Mouse (Mus musculus) hindbrain, embryonic 16.5 days (tissue): Measurements from ENCODE around the gene Gm5168. TPM values are rescaled to one million over a fixed set of nuclear protein-coding genes. Genes with fewer than 3 reads are reported as not detected.
"Not testable (repeated sequence)": the region's sequence is repeated elsewhere in the genome, so short reads cannot be mapped to it uniquely, and the experiment has no call there.

Experiments used
- ATAC-seq: fragments of 200-750 bp; cut with Nextera tagmentation; 2 replicates; pipeline ENCODE4 v1.8.0; 2017; ENCODE audit warnings: moderate TSS enrichment, moderate library complexity
- H3K27ac ChIP-seq: fragments of 300-500 bp; sonication (generic); 2 replicates; pipeline ENCODE4 v1.5.1; 2014; ENCODE audit warnings: low read depth, mild to moderate bottlenecking, control low read depth, low read length, moderate library complexity
- H3K27me3 ChIP-seq: fragments of 300-500 bp; sonication (generic); replicated peaks from 2 replicates; pipeline ENCODE4 v1.6.1; 2014; ENCODE audit warnings: low read length; ENCODE audit not compliant: control insufficient read depth, insufficient read depth
- H3K36me3 ChIP-seq: fragments of 300-500 bp; sonication (generic); 2 replicates; pipeline ENCODE4 v1.6.1; 2014; ENCODE audit warnings: mild to moderate bottlenecking, low read length, moderate library complexity, mixed read lengths; ENCODE audit not compliant: control insufficient read depth, insufficient read depth
- H3K4me1 ChIP-seq: fragments of 300-500 bp; sonication (generic); 2 replicates; pipeline ENCODE4 v1.6.1; 2014; ENCODE audit warnings: low read depth, low read length; ENCODE audit not compliant: control insufficient read depth, insufficient read depth
- H3K4me2 ChIP-seq: fragments of 300-500 bp; sonication (generic); 2 replicates; pipeline ENCODE4 v1.6.1; 2014; ENCODE audit warnings: mild to moderate bottlenecking, low read length, control low read depth, moderate library complexity
- H3K4me3 ChIP-seq: fragments of 300-500 bp; sonication (generic); 2 replicates; pipeline ENCODE4 v1.5.1; 2014; ENCODE audit warnings: mild to moderate bottlenecking, low read length, control low read depth, moderate library complexity
- H3K9ac ChIP-seq: fragments of 300-500 bp; sonication (generic); 2 replicates; pipeline ENCODE4 v1.6.1; 2014; ENCODE audit warnings: low read depth, mild to moderate bottlenecking, control low read depth, low read length, moderate library complexity
- H3K9me3 ChIP-seq: fragments of 300-500 bp; sonication (generic); 2 replicates; pipeline ENCODE4 v1.6.1; 2014; ENCODE audit warnings: mild to moderate bottlenecking, low read length, moderate library complexity; ENCODE audit not compliant: control insufficient read depth
- WGBS: fragments of 180-500 bp; shearing (Covaris S2); extraction: QIAGEN DNeasy Blood & Tissue Kit; methylation state at CpG from one replicate; pipeline ENCODE4 v1.1.7; 2014; 5-methylcytosine and 5-hydroxymethylcytosine counted together
- polyA plus RNA-seq: library from polyadenylated mRNA; unstranded; fragments of >200 nt; fragmentation: Nextera tagmentation; extraction: Ambion mirVana; gene quantifications from 2 replicates; pipeline ENCODE4 v1.2.1, GENCODE M21; 2015

Gene Gm5168
- not detected in 2 replicates for polyA plus RNA-seq

- not testable (repeated sequence) for H3K36me3 ChIP-seq, H3K4me1 ChIP-seq, H3K9me3 ChIP-seq, H3K27me3 ChIP-seq, H3K4me2 ChIP-seq, ATAC-seq, H3K9ac ChIP-seq, H3K27ac ChIP-seq, H3K4me3 ChIP-seq
- WGBS, result no CpG with 5 or more reads among the region's 3 CpGs
Observed at GRCm38 (mm10) chrX:26050941-26051340, at the start of gene Gm5168. Gm5168 (minus strand) TSS chrX:26051041.

Other genes with a start within 250 kb of the Gm5168 start
- gene Gm2012, start 180.3 kb upstream of the Gm5168 start, polyA plus RNA-seq, result not detected in 2 replicates